Mouse (Mus musculus): ENCODE measurements at regions not wholly inside any gene's neighbourhood (a gene's known extent, or its start where the extent isn't known, plus 50 kb on each side); places are given as distances from the start of the nearest gene placed in this dataset.
"Not testable (repeated sequence)": the region's sequence is repeated elsewhere in the genome, so short reads cannot be mapped to it uniquely, and the experiment has no call there.

- DNase-seq (ENCODE audit: low read depth): no peak
These were observed 1337.9 kb downstream of the Efnb2 start for GRCm38 (mm10) chr8:7323067-7323675.

- no peak for DNase-seq (ENCODE audit: low read depth)
These were observed 1338.5 kb downstream of the Efnb2 start for GRCm38 (mm10) chr8:7322376-7323066.

- no peak for DNase-seq (ENCODE audit: low read depth)
These were observed 1344.2 kb downstream of the Efnb2 start for GRCm38 (mm10) chr8:7316806-7317355.

- no peak for DNase-seq (ENCODE audit: low read depth)
These were observed 1351.8 kb downstream of the Efnb2 start for GRCm38 (mm10) chr8:7309239-7309638.

- no peak for DNase-seq (ENCODE audit: low read depth)
These were observed 1371.7 kb downstream of the Efnb2 start for GRCm38 (mm10) chr8:7289361-7289760.

GRCm38 (mm10) chr8:7286581-7286980 is 1374.5 kb downstream of the Efnb2 start:
- DNase-seq (ENCODE audit: low read depth): no peak

- DNase-seq (ENCODE audit: low read depth): no peak
These were observed 1393.6 kb downstream of the Efnb2 start for GRCm38 (mm10) chr8:7267406-7267805.

GRCm38 (mm10) chr8:7254336-7254735 is 1406.7 kb downstream of the Efnb2 start:
- DNase-seq (ENCODE audit: low read depth): not testable (repeated sequence)

GRCm38 (mm10) chr8:7240321-7240720 is 1420.7 kb downstream of the Efnb2 start:
- no peak for DNase-seq (ENCODE audit: low read depth)

GRCm38 (mm10) chr8:7234006-7234405 is 1427.0 kb downstream of the Efnb2 start:
- no peak for DNase-seq (ENCODE audit: low read depth)

- DNase-seq (ENCODE audit: low read depth): no peak
These were observed 1441.7 kb downstream of the Efnb2 start for GRCm38 (mm10) chr8:7219300-7219699.

GRCm38 (mm10) chr8:7207178-7207577 is 1453.9 kb downstream of the Efnb2 start:
- DNase-seq (ENCODE audit: low read depth): peak; percentile 24

- DNase-seq (ENCODE audit: low read depth): peak; percentile 8
These were observed 1454.4 kb downstream of the Efnb2 start for GRCm38 (mm10) chr8:7206596-7206995.

- no peak for DNase-seq (ENCODE audit: low read depth)
These were observed 1456.0 kb downstream of the Efnb2 start for GRCm38 (mm10) chr8:7205086-7205485.

GRCm38 (mm10) chr8:7190726-7191125 is 1470.3 kb downstream of the Efnb2 start:
- no peak for DNase-seq (ENCODE audit: low read depth)

- DNase-seq (ENCODE audit: low read depth): no peak
These were observed 1497.7 kb downstream of the Efnb2 start for GRCm38 (mm10) chr8:7163361-7163760.

GRCm38 (mm10) chr8:7131746-7132145 is 1529.3 kb downstream of the Efnb2 start:
- DNase-seq (ENCODE audit: low read depth): no peak

GRCm38 (mm10) chr8:7108849-7109248 is 1552.2 kb downstream of the Efnb2 start:
- DNase-seq (ENCODE audit: low read depth): no peak

GRCm38 (mm10) chr8:7097577-7097976 is 1563.5 kb downstream of the Efnb2 start:
- no peak for DNase-seq (ENCODE audit: low read depth)

- no peak for DNase-seq (ENCODE audit: low read depth)
These were observed 1568.2 kb downstream of the Efnb2 start for GRCm38 (mm10) chr8:7092831-7093230.

- DNase-seq (ENCODE audit: low read depth): no peak
These were observed 1572.9 kb downstream of the Efnb2 start for GRCm38 (mm10) chr8:7088123-7088522.

GRCm38 (mm10) chr8:7060255-7060656 is 1600.8 kb downstream of the Efnb2 start:
- DNase-seq (ENCODE audit: low read depth): peak; percentile 46

GRCm38 (mm10) chr8:7026247-7026844 is 1634.7 kb downstream of the Efnb2 start:
- DNase-seq (ENCODE audit: low read depth): no peak

All from fibroblast of lung, adult 2 months (primary cell).